Mouse (Mus musculus): Measurements from ENCODE around the gene Mettl9. TPM values are rescaled to one million over a fixed set of nuclear protein-coding genes. Genes with fewer than 3 reads are reported as not detected.

The Mettl9 gene
- total and polyA plus RNA-seq, 3 experiments: 30.3 to 90.8 (median 70.9) TPM

DNA sequence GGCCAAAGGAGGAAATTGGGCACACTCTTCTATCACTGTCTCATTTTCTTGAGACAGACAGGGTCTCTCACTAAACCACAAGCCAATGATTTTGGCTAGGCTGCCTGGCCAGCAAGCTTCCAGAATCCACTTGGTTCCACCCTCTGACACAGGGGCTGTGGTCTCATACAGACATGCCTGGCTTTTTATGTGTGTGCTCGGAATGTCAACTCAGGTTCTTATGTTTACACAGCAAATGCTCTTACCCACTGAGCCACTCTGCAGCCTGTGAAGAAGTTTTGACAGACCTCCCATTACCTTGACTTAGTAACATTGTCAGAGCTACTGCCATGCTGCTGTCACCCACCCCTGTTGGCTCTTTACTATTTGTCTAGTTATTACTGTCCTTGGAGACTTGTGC lies 7.7 kb downstream of the Mettl9 start:
- H3K9me3 ChIP-seq (replicated peaks): no peaks in the 10 kb centered on the region
- no peak for DNase-seq (ENCODE audit: low spot score)
- no peak for ATAC-seq (ENCODE audit: extremely low read depth, insufficient number of reproducible peaks, low FRiP score, poor library complexity, severe bottlenecking)
- H3K27me3 ChIP-seq (ENCODE audit: insufficient read depth, low read length): no peaks in the 10 kb centered on the region
- peaks cover 26% of the 10 kb centered on the region for H3K36me3 ChIP-seq (replicated peaks)
- peaks cover 12% of the 10 kb centered on the region for H3K4me1 ChIP-seq (ENCODE audit: insufficient read depth, low read depth, low read length)
- TF ChIP-seq POLR2AphosphoS5 (IDR thresholded peaks at IDR 0.05; ENCODE audit: insufficient replicate concordance, low read depth, low read length) (no peak), CTCF (IDR thresholded peaks at IDR 0.05; ENCODE audit: low read depth, low read length) (no peak), TAL1 (conservative IDR thresholded peaks at IDR 0.05; ENCODE audit: low read depth, low read length) (no peak)
- H3K4me3 ChIP-seq (ENCODE audit: low read depth, low read length): no peak overlapping the region

DNA sequence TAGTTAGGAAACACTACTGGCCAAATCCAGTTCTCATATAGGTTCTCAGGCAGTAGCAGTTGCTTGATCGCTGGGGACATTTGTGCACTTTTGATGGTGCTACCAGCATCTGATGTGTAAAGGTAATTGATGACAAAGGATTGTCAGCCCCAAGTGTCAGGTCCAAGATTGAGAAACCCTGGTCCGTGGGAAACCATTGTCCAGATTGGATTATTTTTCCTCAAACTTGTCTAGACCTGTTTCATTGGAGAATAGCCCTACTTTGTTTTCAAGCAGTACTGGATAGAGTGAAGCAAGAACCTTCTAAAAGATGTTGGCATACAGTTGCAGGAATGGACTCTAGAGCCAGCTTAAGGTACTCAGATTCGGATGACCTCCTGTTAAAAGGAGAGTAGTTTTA lies 8.8 kb downstream of the Mettl9 start:
- no peak for DNase-seq (ENCODE audit: low spot score)
- no peak for ATAC-seq (ENCODE audit: extremely low read depth, insufficient number of reproducible peaks, low FRiP score, poor library complexity, severe bottlenecking)
- no peaks in the 10 kb centered on the region for H3K9me3 ChIP-seq (replicated peaks)

DNA sequence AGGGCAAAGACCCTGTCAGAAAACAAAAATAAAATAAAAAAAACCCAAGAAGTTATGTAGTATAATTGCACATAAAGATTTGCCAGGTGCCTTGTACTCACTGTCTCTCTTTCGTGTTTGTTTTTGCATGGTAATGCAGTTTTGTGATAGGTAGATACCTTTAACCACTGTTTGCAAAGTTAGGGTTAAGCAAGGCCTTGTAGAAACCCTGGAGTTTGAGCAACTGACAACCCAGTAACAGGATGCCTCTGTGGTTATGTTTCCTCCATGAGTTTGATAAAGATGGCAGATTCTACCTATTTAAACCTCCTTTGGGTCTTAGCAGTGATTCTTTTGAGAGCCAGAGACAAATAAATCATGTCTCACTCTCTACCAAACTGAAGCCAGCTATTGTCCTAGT lies 9.3 kb downstream of the Mettl9 start:
- H3K36me3 ChIP-seq (replicated peaks): peaks cover 31% of the 10 kb centered on the region
- H3K4me3 ChIP-seq (ENCODE audit: low read depth, low read length): no peak overlapping the region
- H3K27me3 ChIP-seq (ENCODE audit: insufficient read depth, low read length): no peaks in the 10 kb centered on the region
- DNase-seq (ENCODE audit: low spot score) (no peak), ATAC-seq (ENCODE audit: extremely low read depth, insufficient number of reproducible peaks, low FRiP score, poor library complexity, severe bottlenecking) (no peak)
- H3K9me3 ChIP-seq (replicated peaks): no peaks in the 10 kb centered on the region
- peaks cover 12% of the 10 kb centered on the region for H3K4me1 ChIP-seq (ENCODE audit: insufficient read depth, low read depth, low read length)
- no peak for TF ChIP-seq GATA1 (IDR thresholded peaks at IDR 0.05; ENCODE audit: borderline replicate concordance, low read length)
- TF ChIP-seq TAL1 (conservative IDR thresholded peaks at IDR 0.05; ENCODE audit: low read depth, low read length): no peak
- TF ChIP-seq CTCF (IDR thresholded peaks at IDR 0.05; ENCODE audit: low read depth, low read length): no peak
- no peak for TF ChIP-seq POLR2AphosphoS5 (IDR thresholded peaks at IDR 0.05; ENCODE audit: insufficient replicate concordance, low read depth, low read length)
- TF ChIP-seq GATA2 (IDR thresholded peaks at IDR 0.05; ENCODE audit: borderline replicate concordance, low read depth, low read length): no peak

More for the DNA sequence above, 8.8 kb downstream of the Mettl9 start:
- peaks cover 28% of the 10 kb centered on the region for H3K36me3 ChIP-seq (replicated peaks)
- peaks cover 12% of the 10 kb centered on the region for H3K4me1 ChIP-seq (ENCODE audit: insufficient read depth, low read depth, low read length)
- TF ChIP-seq GATA2 (IDR thresholded peaks at IDR 0.05; ENCODE audit: borderline replicate concordance, low read depth, low read length) (no peak), GATA1 (IDR thresholded peaks at IDR 0.05; ENCODE audit: borderline replicate concordance, low read length) (no peak), TAL1 (conservative IDR thresholded peaks at IDR 0.05; ENCODE audit: low read depth, low read length) (no peak), POLR2AphosphoS5 (IDR thresholded peaks at IDR 0.05; ENCODE audit: insufficient replicate concordance, low read depth, low read length) (no peak), CTCF (IDR thresholded peaks at IDR 0.05; ENCODE audit: low read depth, low read length) (no peak)
- no peak overlapping the region for H3K4me3 ChIP-seq (ENCODE audit: low read depth, low read length)
- H3K27me3 ChIP-seq (ENCODE audit: insufficient read depth, low read length): no peaks in the 10 kb centered on the region

DNA sequence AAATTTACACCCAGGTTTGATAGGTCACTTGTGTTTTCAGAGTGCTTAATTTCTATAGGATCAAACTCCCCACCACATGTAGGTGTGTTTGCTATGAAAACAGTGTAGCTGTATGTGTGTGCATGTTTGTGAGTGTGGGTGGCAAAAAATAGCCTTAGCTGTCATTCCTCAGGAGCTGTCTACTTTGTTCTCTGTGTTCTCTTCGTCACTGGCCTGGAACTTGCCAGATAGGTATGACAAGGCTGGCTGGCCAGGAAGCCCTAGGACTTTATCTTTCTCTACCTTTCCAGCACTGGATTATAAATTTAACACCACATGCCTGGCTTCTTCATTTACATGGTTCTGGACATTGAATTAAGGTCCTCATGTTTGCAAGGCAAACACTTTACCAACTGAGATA lies 10.0 kb downstream of the Mettl9 start:
- DNase-seq (ENCODE audit: low spot score): no peak
- Histone ChIP-seq H3K9me3 (replicated peaks) (no peaks in the 10 kb centered on the region), H3K27me3 (ENCODE audit: insufficient read depth, low read length) (no peaks in the 10 kb centered on the region), H3K4me3 (ENCODE audit: low read depth, low read length) (no peak overlapping the region), H3K4me1 (ENCODE audit: insufficient read depth, low read depth, low read length) (peaks cover 12% of the 10 kb centered on the region), H3K36me3 (replicated peaks) (peaks cover 30% of the 10 kb centered on the region)
- no peak for ATAC-seq (ENCODE audit: extremely low read depth, insufficient number of reproducible peaks, low FRiP score, poor library complexity, severe bottlenecking)
- TF ChIP-seq CTCF (IDR thresholded peaks at IDR 0.05; ENCODE audit: low read depth, low read length) (no peak), TAL1 (conservative IDR thresholded peaks at IDR 0.05; ENCODE audit: low read depth, low read length) (no peak), POLR2AphosphoS5 (IDR thresholded peaks at IDR 0.05; ENCODE audit: insufficient replicate concordance, low read depth, low read length) (no peak), GATA2 (IDR thresholded peaks at IDR 0.05; ENCODE audit: borderline replicate concordance, low read depth, low read length) (no peak), GATA1 (IDR thresholded peaks at IDR 0.05; ENCODE audit: borderline replicate concordance, low read length) (no peak)

DNA sequence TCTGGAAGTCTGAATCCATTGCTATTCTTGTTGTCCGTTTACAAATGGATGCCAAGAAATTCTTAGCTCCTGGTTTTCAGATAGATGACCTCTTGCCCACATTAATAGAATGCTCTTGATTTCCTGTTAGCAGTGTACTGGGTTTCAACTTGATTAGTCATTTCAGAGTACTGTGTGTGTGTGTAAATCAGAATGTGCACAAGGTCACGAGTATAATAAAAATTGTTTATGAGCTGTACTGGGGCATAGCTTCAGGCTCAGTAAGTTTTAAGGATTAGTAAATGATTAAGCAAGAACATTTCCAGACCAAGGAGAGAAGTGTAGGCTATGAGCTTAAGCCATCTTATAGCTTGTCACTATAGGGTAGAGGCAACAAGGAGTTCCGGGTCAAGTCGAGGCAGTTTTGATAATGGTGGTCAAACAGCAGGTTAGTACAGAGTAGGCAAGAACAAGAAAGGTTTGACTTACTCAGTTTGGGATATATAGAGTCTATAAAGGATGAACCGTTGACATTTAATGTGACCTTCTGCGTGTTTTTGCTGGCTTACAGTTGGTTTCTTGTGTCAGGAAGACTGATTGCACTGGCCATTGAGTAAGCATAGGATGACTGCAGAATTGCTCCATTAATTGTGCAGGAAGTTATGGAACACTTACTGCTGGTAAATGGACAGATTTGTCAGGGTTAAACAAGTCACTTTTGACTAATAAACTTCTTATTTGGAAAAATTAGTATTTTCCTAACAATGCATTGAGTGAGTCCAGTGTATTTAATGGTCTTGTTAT lies 11.6 kb downstream of the Mettl9 start:
- no peak for ATAC-seq (ENCODE audit: extremely low read depth, insufficient number of reproducible peaks, low FRiP score, poor library complexity, severe bottlenecking)
- H3K4me3 ChIP-seq (ENCODE audit: low read depth, low read length): no peak overlapping the region
- TF ChIP-seq POLR2AphosphoS5 (IDR thresholded peaks at IDR 0.05; ENCODE audit: insufficient replicate concordance, low read depth, low read length): no peak
- TF ChIP-seq GATA2 (IDR thresholded peaks at IDR 0.05; ENCODE audit: borderline replicate concordance, low read depth, low read length): no peak
- TF ChIP-seq TAL1 (conservative IDR thresholded peaks at IDR 0.05; ENCODE audit: low read depth, low read length): no peak
- TF ChIP-seq CTCF (IDR thresholded peaks at IDR 0.05; ENCODE audit: low read depth, low read length): no peak
- TF ChIP-seq GATA1 (IDR thresholded peaks at IDR 0.05; ENCODE audit: borderline replicate concordance, low read length): no peak

DNA sequence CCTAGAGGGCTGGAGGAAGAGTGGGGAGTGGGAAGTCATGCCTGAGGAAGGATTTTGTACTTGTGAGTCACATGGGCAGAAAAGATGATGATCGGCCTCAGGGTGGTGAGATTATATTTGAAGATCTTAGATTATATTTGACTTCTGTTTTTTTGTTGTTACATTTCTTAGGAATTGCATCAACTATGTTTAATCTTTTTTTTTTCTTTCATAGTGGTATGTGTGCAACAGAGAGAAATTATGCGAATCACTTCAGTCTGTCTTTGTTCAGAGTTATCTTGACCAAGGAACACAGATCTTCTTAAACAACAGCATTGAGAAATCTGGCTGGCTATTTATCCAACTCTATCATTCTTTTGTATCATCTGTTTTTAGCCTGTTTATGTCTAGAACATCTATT lies 13.4 kb downstream of the Mettl9 start:
- H3K36me3 ChIP-seq (replicated peaks): peaks cover 40% of the 10 kb centered on the region
- H3K27me3 ChIP-seq (ENCODE audit: insufficient read depth, low read length): no peaks in the 10 kb centered on the region
- no peak for ATAC-seq (ENCODE audit: extremely low read depth, insufficient number of reproducible peaks, low FRiP score, poor library complexity, severe bottlenecking)
- DNase-seq (ENCODE audit: low spot score): no peak
- no peaks in the 10 kb centered on the region; the same call in none of the 2 replicates for H3K4me1 ChIP-seq (ENCODE audit: insufficient read depth, low read depth, low read length)
- no peak overlapping the region for H3K4me3 ChIP-seq (ENCODE audit: low read depth, low read length)
- TF ChIP-seq POLR2AphosphoS5 (IDR thresholded peaks at IDR 0.05; ENCODE audit: insufficient replicate concordance, low read depth, low read length) (no peak), CTCF (IDR thresholded peaks at IDR 0.05; ENCODE audit: low read depth, low read length) (no peak), GATA2 (IDR thresholded peaks at IDR 0.05; ENCODE audit: borderline replicate concordance, low read depth, low read length) (no peak), GATA1 (IDR thresholded peaks at IDR 0.05; ENCODE audit: borderline replicate concordance, low read length) (no peak), TAL1 (conservative IDR thresholded peaks at IDR 0.05; ENCODE audit: low read depth, low read length) (no peak)
- no peaks in the 10 kb centered on the region for H3K9me3 ChIP-seq (replicated peaks)

More for the DNA sequence above, 11.6 kb downstream of the Mettl9 start:
- DNase-seq (ENCODE audit: low spot score): no peak
- Histone ChIP-seq H3K4me1 (ENCODE audit: insufficient read depth, low read depth, low read length) (peaks cover 1% of the 10 kb centered on the region), H3K9me3 (replicated peaks) (no peaks in the 10 kb centered on the region), H3K27me3 (ENCODE audit: insufficient read depth, low read length) (no peaks in the 10 kb centered on the region), H3K36me3 (replicated peaks) (peaks cover 32% of the 10 kb centered on the region)

Measured in G1E (cell line).